Mouse (Mus musculus): ENCODE measurements around the gene Anxa1.

DNA sequence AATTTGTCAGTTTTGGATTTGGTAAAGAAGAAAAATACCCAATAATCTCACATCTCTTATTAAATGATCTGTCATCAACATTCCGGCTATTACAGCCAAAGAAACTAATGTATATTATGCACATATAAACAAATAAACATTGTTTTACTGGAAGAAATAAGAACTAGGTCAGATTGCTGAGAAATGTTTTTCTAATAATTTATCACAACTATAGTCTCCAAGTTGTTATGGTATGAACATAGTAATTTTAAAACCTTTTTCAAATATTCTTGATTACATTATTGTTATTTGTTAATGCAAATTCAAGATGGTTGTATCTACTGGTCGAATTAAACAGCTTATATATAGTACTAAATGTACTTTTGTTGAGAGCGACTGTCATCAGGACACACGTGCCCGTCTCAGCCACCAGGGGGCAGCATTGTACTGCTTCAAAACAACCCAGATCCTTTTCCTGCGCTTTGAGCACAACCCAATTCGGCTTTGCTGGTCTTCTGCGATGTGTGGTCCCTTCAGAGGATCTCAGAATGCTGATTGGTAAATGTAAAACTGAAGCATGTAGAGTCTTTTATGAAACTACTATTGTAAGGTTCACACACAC, 45.3 kb downstream of the Anxa1 start:
- TF ChIP-seq CTCF (IDR thresholded peaks at IDR 0.05; ENCODE audit: low read depth, low read length) = peak; percentile 94
- no peak for TF ChIP-seq POLR2A (IDR thresholded peaks at IDR 0.05; ENCODE audit: extremely low read depth, insufficient read depth, low read length)

Measured in liver, adult 2 months (tissue).